Comparison of ENCODE assay signal across 9 mouse cellular contexts in genomic region chr4:59238641-59239311, GRCm38 (mm10). TPM values are rescaled to one million over a fixed set of nuclear protein-coding genes. Genes with fewer than 3 reads are reported as not detected.
A peak's percentile ranks its signal among the peaks of the same experiment; 100 is the strongest.
DNase-seq lines count a peak whose midpoint lies in the region; ATAC-seq and TF ChIP-seq lines count a peak whose summit lies in the region.
"Had no signal": no experiment of that assay in that cellular context is flagged by ENCODE, and none has a peak within 500 bp of the region (broad histone marks: within the 10 kb centered on the region; RNA-seq: fewer than 3 reads in every experiment).

No protein-coding gene starts in this region.

- no peak overlapping the region for H3K4me2 ChIP-seq in heart, embryonic 16.5 days (ENCODE audit: low read depth, low read length)
- peak overlapping the region; percentile 79 for H3K4me2 ChIP-seq in myocyte (ENCODE audit: low read depth)
- H3K4me2 ChIP-seq in midbrain, embryonic 15.5 days = no peak overlapping the region
- H3K4me2 ChIP-seq: midbrain, embryonic 12.5 days had no signal

- no peaks in the 10 kb centered on the region for H3K27me3 ChIP-seq in heart, embryonic 16.5 days (ENCODE audit: control insufficient read depth, insufficient read depth, low read length)
- no peaks in the 10 kb centered on the region for H3K27me3 ChIP-seq in myocyte (ENCODE audit: control insufficient read depth, insufficient read depth, insufficient read length)
- H3K27me3 ChIP-seq in midbrain, embryonic 15.5 days (replicated peaks) = no peaks in the 10 kb centered on the region
- H3K27me3 ChIP-seq: midbrain, embryonic 12.5 days had no signal

- no peak overlapping the region for H3ac ChIP-seq in myocyte (ENCODE audit: control insufficient read depth, insufficient read length)

- H3K4me3 ChIP-seq in bone marrow macrophage, adult 2 months (ENCODE audit: insufficient read depth, low read length) = peak overlapping the region; percentile 46
- no peak overlapping the region for H3K4me3 ChIP-seq in heart, embryonic 16.5 days (ENCODE audit: low read length)
- H3K4me3 ChIP-seq in myocyte = no peak overlapping the region
- no peak overlapping the region for H3K4me3 ChIP-seq in midbrain, embryonic 15.5 days
- H3K4me3 ChIP-seq: midbrain, embryonic 12.5 days had no signal

- intact Hi-C loops in left cerebral cortex, postnatal 14 days (cut with DNase I) = no loop called here

- WGBS in heart, embryonic 16.5 days = 44% methylated on average over 9 of the region's 9 CpGs
- 73% methylated on average over 9 of the region's 9 CpGs for WGBS in midbrain, embryonic 15.5 days

- no peak for TF ChIP-seq CTCF in bone marrow macrophage, adult 2 months (IDR thresholded peaks at IDR 0.05; ENCODE audit: low read depth, low read length)

- no peaks in the 10 kb centered on the region for H3K79me2 ChIP-seq in myocyte (ENCODE audit: control insufficient read depth, insufficient read depth)

- no peaks in the 10 kb centered on the region for H3K36me3 ChIP-seq in heart, embryonic 16.5 days (ENCODE audit: control insufficient read depth, insufficient read depth)
- H3K36me3 ChIP-seq in myocyte (ENCODE audit: control insufficient read depth, insufficient read depth) = no peaks in the 10 kb centered on the region
- no peaks in the 10 kb centered on the region for H3K36me3 ChIP-seq in midbrain, embryonic 15.5 days (replicated peaks)
- H3K36me3 ChIP-seq: midbrain, embryonic 12.5 days had no signal

- TF ChIP-seq POLR2A in bone marrow macrophage, adult 2 months (IDR thresholded peaks at IDR 0.05; ENCODE audit: borderline replicate concordance, low read depth, low read length) = no peak
- no peak for TF ChIP-seq POLR2A in myocyte (IDR thresholded peaks at IDR 0.05; ENCODE audit: insufficient read length, low read depth)

- DNase-seq in left cerebral cortex, postnatal 14 days (ENCODE audit: low spot score in 2 of 2) = peak; percentile 9 to 31
- no peak for DNase-seq in left cerebral cortex, adult 11 months (ENCODE audit: low spot score)
- DNase-seq in right cerebral cortex, postnatal 14 days = no peak
- no peak for DNase-seq in embryo, embryonic 10 days (ENCODE audit: low spot score)

- no peak overlapping the region for H3K9ac ChIP-seq in heart, embryonic 16.5 days (ENCODE audit: low read length)
- no peak overlapping the region for H3K9ac ChIP-seq in midbrain, embryonic 15.5 days
- H3K9ac ChIP-seq: midbrain, embryonic 12.5 days had no signal

- H3K9me3 ChIP-seq in heart, embryonic 16.5 days (replicated peaks; ENCODE audit: control insufficient read depth, low read length) = 0 out of 2 replicates have a peak, but pooled peaks cover 3% of the 10 kb centered on the region
- no peaks in the 10 kb centered on the region for H3K9me3 ChIP-seq in midbrain, embryonic 15.5 days
- H3K9me3 ChIP-seq: midbrain, embryonic 12.5 days had no signal

- peaks cover 25% of the 10 kb centered on the region for H3K4me1 ChIP-seq in bone marrow macrophage, adult 2 months (ENCODE audit: control insufficient read depth, insufficient read depth, low read length)
- peaks cover 9% of the 10 kb centered on the region for H3K4me1 ChIP-seq in heart, embryonic 16.5 days (ENCODE audit: control insufficient read depth, insufficient read depth, low read length)
- no peaks in the 10 kb centered on the region for H3K4me1 ChIP-seq in midbrain, embryonic 15.5 days

- peak overlapping the region; percentile 95 for H3K27ac ChIP-seq in bone marrow macrophage, adult 2 months (ENCODE audit: insufficient read depth, low read depth, low read length)
- peak overlapping the region; percentile 62 for H3K27ac ChIP-seq in heart, embryonic 16.5 days (ENCODE audit: low read length)
- no peak overlapping the region for H3K27ac ChIP-seq in midbrain, embryonic 15.5 days
- H3K27ac ChIP-seq: midbrain, embryonic 12.5 days had no signal

- no peak for ATAC-seq in heart, embryonic 16.5 days (replicated peaks; ENCODE audit: extremely low read depth, insufficient read depth, low FRiP score)
- ATAC-seq in midbrain, embryonic 15.5 days (replicated peaks) = no peak

TF ChIP-seq in myocyte, 11 proteins besides CTCF, POLR2A, EP300 and RAD21:
- TF ChIP-seq REST (IDR thresholded peaks at IDR 0.05; ENCODE audit: insufficient read depth, insufficient read length) (no peak), MYOG (IDR thresholded peaks at IDR 0.05; ENCODE audit: control insufficient read depth in 1 of 3, insufficient read depth in 1 of 3, insufficient read length in 2 of 3, low read depth in 2 of 3) (no peak), MYOD1 (IDR thresholded peaks at IDR 0.05; ENCODE audit: control insufficient read depth in 1 of 3, insufficient read length in 2 of 3, low read depth in 2 of 3) (no peak), E2F4 (IDR thresholded peaks at IDR 0.05; ENCODE audit: insufficient read depth) (no peak), USF1 (IDR thresholded peaks at IDR 0.05; ENCODE audit: low read depth) (no peak), POLR2AphosphoS2 (IDR thresholded peaks at IDR 0.05; ENCODE audit: insufficient read length, low read depth) (no peak), SRF (IDR thresholded peaks at IDR 0.05; ENCODE audit: control insufficient read depth, insufficient read length, low read depth) (no peak), TCF12 (IDR thresholded peaks at IDR 0.05; ENCODE audit: insufficient read depth, poor library complexity, severe bottlenecking) (no peak), MAX (IDR thresholded peaks at IDR 0.05; ENCODE audit: low read depth) (no peak)

RNA-seq across cellular contexts. Expression of gene Ugcg, which starts 49.7 kb away (rescaled TPM):
- 10 to 100 TPM; 92.8 to 93.8 TPM for total RNA-seq in left cerebral cortex, postnatal 14 days (2021)
- 22.3 and 24.0 TPM in 2 replicates for polyA plus RNA-seq in bone marrow macrophage, adult 2 months (2012; ENCODE audit: insufficient read depth, insufficient read length, missing spikeins)
- polyA plus RNA-seq in heart, embryonic 16.5 days (2015; fragmentation: Nextera tagmentation; extraction: Ambion mirVana) = 6.6 and 8.0 TPM in 2 replicates
- 24.0 TPM for polyA plus RNA-seq in myocyte (2012; fragmentation: generic; extraction: Trizol)
- polyA plus RNA-seq in midbrain, embryonic 15.5 days (2015; fragmentation: Nextera tagmentation; extraction: Ambion mirVana) = 17.3 and 20.0 TPM in 2 replicates

Comparison
In these comparisons a context has a peak if more than half of its experiments do, and no peak if none do; other contexts are left out.
1. DNase-seq: peak in left cerebral cortex, postnatal 14 days (2 of 2); none in left cerebral cortex, adult 11 months (single experiment), right cerebral cortex, postnatal 14 days (single experiment) and embryo, embryonic 10 days (single experiment).